Mouse (Mus musculus) forebrain, embryonic 10.5 days (tissue): ENCODE measurements around the gene Slc35f5. TPM values are rescaled to one million over a fixed set of nuclear protein-coding genes. Genes with fewer than 3 reads are reported as not detected.
"Not testable (repeated sequence)": the region's sequence is repeated elsewhere in the genome, so short reads cannot be mapped to it uniquely, and the experiment has no call there.

Source experiments
- DNase-seq: peaks from one replicate; pipeline ENCODE4 v3.0.0-alpha.2; 2017; ENCODE audit warnings: low spot score; ENCODE audit errors: extremely low spot score
- H3K27ac ChIP-seq: fragments of 300-500 bp; sonication (generic); 2 replicates; pipeline ENCODE4 v1.5.1; 2016; ENCODE audit warnings: mild to moderate bottlenecking
- H3K27me3 ChIP-seq: fragments of 300-500 bp; sonication (generic); 2 replicates; pipeline ENCODE4 v1.6.1; 2016; ENCODE audit warnings: mild to moderate bottlenecking; ENCODE audit not compliant: poor library complexity, severe bottlenecking
- H3K36me3 ChIP-seq: fragments of 300-500 bp; sonication (generic); replicated peaks from 2 replicates; pipeline ENCODE4 v1.6.1; 2016; ENCODE audit warnings: mild to moderate bottlenecking, moderate library complexity
- H3K4me1 ChIP-seq: fragments of 300-500 bp; sonication (generic); 2 replicates; pipeline ENCODE4 v1.6.1; 2016
- H3K4me3 ChIP-seq: fragments of 300-500 bp; sonication (generic); 2 replicates; pipeline ENCODE4 v1.5.1; 2016; ENCODE audit warnings: mild to moderate bottlenecking, moderate library complexity
- H3K9me3 ChIP-seq: fragments of 300-500 bp; sonication (generic); 2 replicates; pipeline ENCODE4 v1.6.1; 2016; ENCODE audit warnings: mild to moderate bottlenecking, moderate library complexity
- WGBS: fragments of 180-500 bp; shearing (Covaris S2); methylation state at CpG from one replicate; pipeline ENCODE4 v1.1.7; 2016; 5-methylcytosine and 5-hydroxymethylcytosine counted together
- polyA plus RNA-seq: library from polyadenylated mRNA; unstranded; fragments of >200 nt; fragmentation: Nextera tagmentation; extraction: Ambion mirVana; gene quantifications from 2 replicates; pipeline ENCODE4 v1.2.1, GENCODE M21; 2016

Slc35f5 gene
- 18.1 and 20.4 TPM in 2 replicates for polyA plus RNA-seq

DNA sequence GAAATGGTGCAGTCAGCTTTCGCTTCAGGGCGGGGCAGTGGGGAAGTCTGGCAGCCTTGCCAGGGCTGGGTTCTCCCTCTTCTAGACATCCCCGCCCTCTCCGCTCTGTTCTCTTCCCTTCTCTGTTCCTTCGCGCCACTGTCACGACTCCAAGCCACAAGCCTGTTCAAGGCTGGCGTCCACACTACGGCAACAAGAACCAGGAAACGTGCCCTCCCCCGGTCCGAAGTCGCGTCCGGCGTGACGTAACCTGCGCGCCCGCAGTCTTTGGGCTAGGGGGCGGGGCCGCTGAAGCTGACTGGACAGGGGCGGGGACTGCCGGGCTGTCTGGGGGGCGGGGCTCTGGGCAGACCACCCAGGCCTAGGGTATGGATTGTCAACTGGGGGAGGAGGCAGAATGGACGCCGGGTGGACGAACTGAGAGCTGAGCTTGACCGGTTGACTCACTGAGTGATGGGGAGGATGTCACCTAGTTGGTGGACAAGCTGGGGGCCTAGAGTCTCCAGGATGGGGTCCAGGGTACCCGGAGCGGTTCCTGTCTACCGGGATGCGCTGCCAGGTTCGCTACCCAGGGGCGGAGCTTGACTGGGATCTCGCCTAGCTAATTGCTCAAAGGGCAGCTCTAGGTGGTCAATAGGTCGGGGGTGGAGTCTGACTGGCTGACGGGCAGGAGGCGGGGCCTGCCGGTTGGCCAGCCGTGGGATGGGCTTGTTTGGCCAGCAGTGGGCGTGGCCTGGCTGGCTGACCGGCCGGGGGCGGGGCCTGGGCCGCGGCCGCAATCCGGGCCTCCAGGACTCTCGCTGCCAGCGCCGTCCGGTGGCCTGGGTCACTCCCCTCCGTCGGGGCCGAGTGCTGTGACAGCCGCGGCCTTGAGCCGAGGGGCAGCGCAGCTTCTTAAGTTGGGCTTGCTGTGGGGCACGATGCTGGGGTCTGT, at the start of gene Slc35f5:
TSS of gene Slc35f5 (plus strand) at position 337 of the 934 bp plus-strand sequence.
- DNase-seq, result peak; percentile 93
- H3K27me3 ChIP-seq, result no peaks in the 10 kb centered on the region
- H3K9me3 ChIP-seq, result no peaks in the 10 kb centered on the region
- peak within 1 kb of the TSS; percentile 89 for H3K27ac ChIP-seq
- H3K36me3 ChIP-seq, result no peaks in the 10 kb centered on the region
- H3K4me1 ChIP-seq, result peaks cover 17% of the 10 kb centered on the region
- H3K4me3 ChIP-seq, result peak within 1 kb of the TSS; percentile 84
- under 1% methylated on average over 61 of the region's 61 CpGs for WGBS

- Histone ChIP-seq H3K27ac (no peak overlapping the region), H3K27me3 (no peaks in the 10 kb centered on the region), H3K4me3 (no peak overlapping the region), H3K36me3 (no peaks in the 10 kb centered on the region), H3K9me3 (no peaks in the 10 kb centered on the region), H3K4me1 (no peaks in the 10 kb centered on the region)
- no peak for DNase-seq
- 90% methylated on average over 5 of the region's 5 CpGs for WGBS
Observed at GRCm38 (mm10) chr1:125514706-125515105, 45.7 kb upstream of the Slc35f5 start.

DNA sequence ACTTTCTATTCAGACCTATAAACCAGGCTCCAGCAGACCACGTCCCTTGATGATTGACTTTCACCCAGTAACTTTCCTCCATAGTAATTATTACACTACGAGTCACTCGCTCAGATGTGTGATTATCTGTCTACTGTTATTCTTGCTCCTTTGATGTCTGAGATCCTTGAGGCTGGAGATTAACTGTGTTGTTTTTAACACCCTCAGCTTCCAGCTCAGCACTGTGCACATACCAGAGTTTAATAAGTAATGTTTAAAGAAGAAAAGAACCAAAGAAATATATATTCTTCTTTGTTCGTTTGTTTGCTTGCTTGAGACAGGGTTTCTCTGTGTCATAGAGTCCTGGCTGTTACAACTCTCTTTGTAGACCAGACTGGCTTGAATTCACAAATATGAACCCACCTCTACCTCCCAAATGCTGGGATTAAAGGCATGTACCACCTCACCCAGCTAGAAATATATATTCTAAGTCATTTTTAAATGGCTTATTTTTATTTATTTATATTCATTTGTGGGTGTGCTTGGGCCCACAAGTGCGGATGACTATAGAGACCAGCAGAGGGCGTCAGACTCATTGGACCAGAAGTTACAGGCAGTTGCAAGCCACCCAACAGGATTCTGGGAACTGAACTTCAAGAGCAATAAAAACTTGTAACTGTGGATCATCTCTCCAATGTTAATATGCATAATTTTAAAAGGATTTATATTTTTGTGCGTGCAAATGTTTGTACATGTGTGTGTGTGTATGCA, 43.3 kb upstream of the Slc35f5 start:
- WGBS, result 83% methylated on average over 7 of the region's 7 CpGs

DNA sequence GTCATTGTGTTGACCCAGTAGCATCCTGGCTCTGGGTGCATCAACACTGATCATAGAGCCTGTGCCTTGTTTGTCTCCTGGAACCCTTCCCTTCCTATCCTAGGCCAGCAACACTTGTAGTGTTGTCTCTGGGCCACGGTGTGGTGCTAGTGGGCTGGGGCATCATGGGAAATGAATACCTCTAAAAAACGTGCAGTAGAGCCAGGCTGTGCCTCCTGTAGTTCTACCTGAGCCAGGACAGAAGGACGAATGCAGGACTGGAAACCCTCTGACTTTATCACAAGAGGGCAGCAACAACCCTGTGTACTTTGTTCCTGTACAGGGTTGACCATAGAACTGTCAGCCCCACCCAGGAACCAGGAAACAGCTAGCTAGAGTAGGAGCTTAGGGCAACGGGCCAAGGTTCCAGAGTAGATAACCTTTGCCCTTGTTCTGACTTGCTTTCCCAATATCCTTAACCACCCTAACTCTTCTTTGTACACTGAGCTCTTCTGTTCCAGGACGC, 41.2 kb upstream of the Slc35f5 start:
- H3K27me3 ChIP-seq, result no peaks in the 10 kb centered on the region
- no peak overlapping the region for H3K4me3 ChIP-seq
- 72% methylated on average over 5 of the region's 5 CpGs for WGBS
- no peaks in the 10 kb centered on the region for H3K4me1 ChIP-seq
- no peaks in the 10 kb centered on the region for H3K36me3 ChIP-seq
- DNase-seq, result no peak
- H3K9me3 ChIP-seq, result no peaks in the 10 kb centered on the region
- no peak overlapping the region for H3K27ac ChIP-seq

More for the DNA sequence above, 43.3 kb upstream of the Slc35f5 start:
- no peak overlapping the region for H3K4me3 ChIP-seq
- H3K27ac ChIP-seq, result no peak overlapping the region
- H3K27me3 ChIP-seq, result no peaks in the 10 kb centered on the region
- no peaks in the 10 kb centered on the region for H3K9me3 ChIP-seq
- no peak for DNase-seq
- H3K36me3 ChIP-seq, result no peaks in the 10 kb centered on the region
- no peaks in the 10 kb centered on the region for H3K4me1 ChIP-seq

DNA sequence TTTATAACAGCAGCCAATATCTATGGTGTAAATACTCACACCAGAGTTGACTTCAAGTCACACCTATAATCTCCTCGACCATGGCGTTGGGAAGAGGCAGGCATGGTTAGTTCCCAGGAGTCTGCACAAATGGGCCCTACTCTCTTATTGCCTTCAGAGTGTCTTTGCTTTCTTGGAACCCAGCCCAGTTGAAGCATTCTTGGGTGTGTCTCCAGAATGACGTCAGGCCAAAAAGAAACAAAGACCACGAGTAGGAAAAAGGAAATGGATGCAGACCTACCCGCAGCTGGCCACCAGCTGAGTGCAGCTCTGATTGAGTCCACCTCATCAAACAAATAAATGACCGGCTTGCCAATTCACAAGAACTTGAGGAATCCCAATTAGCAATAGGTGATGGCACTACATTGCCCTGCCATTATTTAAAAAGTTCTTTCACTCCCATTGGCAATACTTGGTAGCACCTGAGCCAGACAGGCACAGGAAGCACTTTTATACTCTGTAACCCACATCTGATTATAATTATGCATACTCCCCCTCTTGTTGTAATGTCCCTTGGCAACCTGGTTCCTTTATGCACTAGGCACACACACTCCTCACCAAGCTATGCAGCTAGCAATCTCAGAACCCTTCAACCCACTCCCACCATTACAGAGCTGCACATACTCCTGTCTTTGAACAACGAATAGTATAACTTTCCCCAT, 34.3 kb upstream of the Slc35f5 start:
- H3K36me3 ChIP-seq, result no peaks in the 10 kb centered on the region
- 83% methylated on average over 7 of the region's 7 CpGs for WGBS
- no peak overlapping the region for H3K27ac ChIP-seq
- no peaks in the 10 kb centered on the region for H3K9me3 ChIP-seq
- no peaks in the 10 kb centered on the region for H3K4me1 ChIP-seq
- DNase-seq, result no peak
- H3K4me3 ChIP-seq, result no peak overlapping the region
- H3K27me3 ChIP-seq, result no peaks in the 10 kb centered on the region

GRCm38 (mm10) chr1:125526666-125527004, 33.8 kb upstream of the Slc35f5 start:
- Histone ChIP-seq H3K36me3 (no peaks in the 10 kb centered on the region), H3K27me3 (no peaks in the 10 kb centered on the region), H3K4me3 (no peak overlapping the region), H3K27ac (no peak overlapping the region), H3K9me3 (no peaks in the 10 kb centered on the region), H3K4me1 (no peaks in the 10 kb centered on the region)
- 93% methylated on average over 1 of the region's 1 CpGs for WGBS
- no peak for DNase-seq

- no peak for DNase-seq
- 87% methylated on average over 3 of the region's 3 CpGs for WGBS
- H3K27me3 ChIP-seq, result no peaks in the 10 kb centered on the region
- H3K4me1 ChIP-seq, result no peaks in the 10 kb centered on the region
- no peaks in the 10 kb centered on the region for H3K9me3 ChIP-seq
- no peak overlapping the region for H3K27ac ChIP-seq
- H3K4me3 ChIP-seq, result no peak overlapping the region
- H3K36me3 ChIP-seq, result no peaks in the 10 kb centered on the region
Observed at GRCm38 (mm10) chr1:125527364-125527763, 33.0 kb upstream of the Slc35f5 start.

- 70% methylated on average over 10 of the region's 10 CpGs for WGBS
- H3K27ac ChIP-seq, H3K4me1 ChIP-seq, DNase-seq, H3K9me3 ChIP-seq, H3K36me3 ChIP-seq, H3K4me3 ChIP-seq, H3K27me3 ChIP-seq: not testable (repeated sequence)
Observed at GRCm38 (mm10) chr1:125533180-125533912, 27.0 kb upstream of the Slc35f5 start.

DNA sequence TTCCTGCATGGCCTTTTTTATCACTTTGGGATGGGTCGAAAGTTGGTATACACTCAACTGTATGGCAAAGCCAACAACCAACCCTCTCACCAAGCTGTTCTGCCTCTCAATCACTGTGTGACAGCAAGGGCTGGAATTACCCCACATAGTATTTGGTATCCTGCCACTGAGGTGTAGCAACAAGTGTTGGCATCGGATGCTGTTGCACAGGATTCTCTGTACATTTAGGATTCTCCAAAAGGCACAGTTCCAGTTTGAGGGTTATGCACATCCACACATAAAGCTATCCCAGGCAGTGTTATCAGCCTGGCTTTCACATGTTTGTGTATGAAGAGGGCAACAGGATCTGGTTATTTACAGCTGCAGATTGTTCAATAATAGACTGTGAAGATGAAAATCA, 23.3 kb upstream of the Slc35f5 start:
- H3K4me3 ChIP-seq, result no peak overlapping the region
- H3K4me1 ChIP-seq, result no peaks in the 10 kb centered on the region
- no peaks in the 10 kb centered on the region for H3K36me3 ChIP-seq
- DNase-seq, result no peak
- no peak overlapping the region for H3K27ac ChIP-seq
- 92% methylated on average over 2 of the region's 2 CpGs for WGBS
- no peaks in the 10 kb centered on the region for H3K9me3 ChIP-seq
- H3K27me3 ChIP-seq, result no peaks in the 10 kb centered on the region

- Histone ChIP-seq H3K27me3 (no peaks in the 10 kb centered on the region), H3K4me3 (no peak overlapping the region), H3K9me3 (no peaks in the 10 kb centered on the region), H3K36me3 (no peaks in the 10 kb centered on the region), H3K27ac (no peak overlapping the region), H3K4me1 (no peaks in the 10 kb centered on the region)
- DNase-seq, result no peak
- whole genome bisulfite sequencing, result 91% methylated on average over 8 of the region's 8 CpGs
Observed at GRCm38 (mm10) chr1:125537776-125538175, 22.6 kb upstream of the Slc35f5 start.

GRCm38 (mm10) chr1:125539312-125539711, 21.1 kb upstream of the Slc35f5 start:
- Histone ChIP-seq H3K4me1 (no peaks in the 10 kb centered on the region), H3K4me3 (no peak overlapping the region), H3K27me3 (no peaks in the 10 kb centered on the region), H3K36me3 (no peaks in the 10 kb centered on the region), H3K27ac (no peak overlapping the region), H3K9me3 (no peaks in the 10 kb centered on the region)
- 85% methylated on average over 2 of the region's 2 CpGs for WGBS
- no peak for DNase-seq
